In genomic region chr7:125523051-125523450, GRCm38 (mm10) we compare ENCODE assay signal across 18 mouse cellular contexts. TPM values are rescaled to one million over a fixed set of nuclear protein-coding genes. Genes with fewer than 3 reads are reported as not detected.
DNase-seq lines count a peak whose midpoint lies in the region; ATAC-seq and TF ChIP-seq lines count a peak whose summit lies in the region.
"Had no signal": no experiment of that assay in that cellular context is flagged by ENCODE, and none has a peak within 500 bp of the region (broad histone marks: within the 10 kb centered on the region; RNA-seq: fewer than 3 reads in every experiment).

No protein-coding gene starts in this region.

- no peak overlapping the region for H3K4me3 ChIP-seq in heart, embryonic 10.5 days
- peak overlapping the region; percentile 48; the same call in 1 of the 2 replicates for H3K4me3 ChIP-seq in G1E (ENCODE audit: low read depth, low read length)
- H3K4me3 ChIP-seq in liver, embryonic 13.5 days (replicated peaks): peak overlapping the region; percentile 6; the same call in 1 of the 2 replicates
- H3K4me3 ChIP-seq in embryonic facial prominence, embryonic 10.5 days: no peak overlapping the region
- no peak overlapping the region for H3K4me3 ChIP-seq in midbrain, embryonic 10.5 days
- H3K4me3 ChIP-seq in hindbrain, embryonic 13.5 days: no peak overlapping the region
- H3K4me3 ChIP-seq: embryonic facial prominence, embryonic 12.5 days; forebrain, embryonic 12.5 days; hindbrain, embryonic 10.5 days; midbrain, embryonic 15.5 days had no signal

- WGBS in heart, embryonic 10.5 days: 41% methylated on average over 3 of the region's 3 CpGs
- 9% methylated on average over 3 of the region's 3 CpGs for WGBS in liver, embryonic 13.5 days (ENCODE audit: insufficient replicate concordance)
- 88% methylated on average over 3 of the region's 3 CpGs for WGBS in embryonic facial prominence, embryonic 10.5 days
- 77% methylated on average over 3 of the region's 3 CpGs for WGBS in midbrain, embryonic 10.5 days
- 74% methylated on average over 3 of the region's 3 CpGs for WGBS in hindbrain, embryonic 13.5 days

- no peaks in the 10 kb centered on the region for H3K27me3 ChIP-seq in heart, embryonic 10.5 days (ENCODE audit: insufficient read depth, poor library complexity, severe bottlenecking)
- peaks cover 10% of the 10 kb centered on the region for H3K27me3 ChIP-seq in G1E (ENCODE audit: insufficient read depth, low read length)
- H3K27me3 ChIP-seq in liver, embryonic 13.5 days: no peaks in the 10 kb centered on the region
- no peaks in the 10 kb centered on the region for H3K27me3 ChIP-seq in embryonic facial prominence, embryonic 10.5 days (replicated peaks; ENCODE audit: low read depth, poor library complexity, severe bottlenecking)
- H3K27me3 ChIP-seq in midbrain, embryonic 10.5 days (ENCODE audit: low read depth, poor library complexity, severe bottlenecking): no peaks in the 10 kb centered on the region
- no peaks in the 10 kb centered on the region for H3K27me3 ChIP-seq in hindbrain, embryonic 13.5 days
- H3K27me3 ChIP-seq: embryonic facial prominence, embryonic 12.5 days; forebrain, embryonic 12.5 days; midbrain, embryonic 15.5 days had no signal

- peak; percentile 73 for DNase-seq in heart, embryonic 10.5 days (ENCODE audit: low spot score)
- DNase-seq in heart, postnatal 36 days: no peak
- DNase-seq in G1E (ENCODE audit: low spot score): peak; percentile 65
- DNase-seq in c-Kit-positive CD71-positive TER-119-negative erythroid progenitor cells, embryonic 14.5 days (ENCODE audit: low read depth): peak; percentile 44
- peak; percentile 68 for DNase-seq in liver, embryonic 13.5 days
- DNase-seq in embryonic facial prominence, embryonic 10.5 days (ENCODE audit: low spot score): no peak
- no peak for DNase-seq in midbrain, embryonic 10.5 days (ENCODE audit: low spot score)
- DNase-seq: B cell, adult 2 months; cerebellum, postnatal 25 days; kidney, postnatal 10 days; thymus, adult 18-20 months had no signal

- intact Hi-C loops in heart, postnatal 36 days (cut with DNase I): no loop called here

- H3K4me2 ChIP-seq in liver, embryonic 13.5 days: peak overlapping the region; percentile 54
- no peak overlapping the region for H3K4me2 ChIP-seq in hindbrain, embryonic 13.5 days
- H3K4me2 ChIP-seq: embryonic facial prominence, embryonic 12.5 days; forebrain, embryonic 12.5 days; heart, embryonic 11.5 days; midbrain, embryonic 15.5 days had no signal

- H3K9ac ChIP-seq in liver, embryonic 13.5 days: peak overlapping the region; percentile 61
- H3K9ac ChIP-seq in hindbrain, embryonic 13.5 days: no peak overlapping the region
- H3K9ac ChIP-seq: embryonic facial prominence, embryonic 12.5 days; forebrain, embryonic 12.5 days; midbrain, embryonic 15.5 days had no signal

- peaks cover 3% of the 10 kb centered on the region; the same call in 1 of the 2 replicates for H3K4me1 ChIP-seq in heart, embryonic 10.5 days
- H3K4me1 ChIP-seq in G1E (ENCODE audit: insufficient read depth, low read depth, low read length): peaks cover 68% of the 10 kb centered on the region
- H3K4me1 ChIP-seq in liver, embryonic 13.5 days (replicated peaks): peaks cover 46% of the 10 kb centered on the region
- H3K4me1 ChIP-seq in embryonic facial prominence, embryonic 10.5 days: no peaks in the 10 kb centered on the region
- H3K4me1 ChIP-seq in midbrain, embryonic 10.5 days: no peaks in the 10 kb centered on the region
- H3K4me1 ChIP-seq in hindbrain, embryonic 13.5 days (replicated peaks): no peaks in the 10 kb centered on the region
- H3K4me1 ChIP-seq: embryonic facial prominence, embryonic 12.5 days; forebrain, embryonic 12.5 days; hindbrain, embryonic 10.5 days; midbrain, embryonic 15.5 days had no signal

- no peaks in the 10 kb centered on the region for H3K36me3 ChIP-seq in heart, embryonic 10.5 days
- no peaks in the 10 kb centered on the region for H3K36me3 ChIP-seq in G1E (replicated peaks)
- H3K36me3 ChIP-seq in liver, embryonic 13.5 days: no peaks in the 10 kb centered on the region
- no peaks in the 10 kb centered on the region for H3K36me3 ChIP-seq in embryonic facial prominence, embryonic 10.5 days (replicated peaks)
- no peaks in the 10 kb centered on the region for H3K36me3 ChIP-seq in midbrain, embryonic 10.5 days
- no peaks in the 10 kb centered on the region for H3K36me3 ChIP-seq in hindbrain, embryonic 13.5 days
- H3K36me3 ChIP-seq: embryonic facial prominence, embryonic 12.5 days; forebrain, embryonic 12.5 days; hindbrain, embryonic 10.5 days; midbrain, embryonic 15.5 days had no signal

- peak; percentile 96 for ATAC-seq in G1E (ENCODE audit: extremely low read depth, insufficient number of reproducible peaks, low FRiP score, poor library complexity, severe bottlenecking)
- ATAC-seq in liver, embryonic 13.5 days (ENCODE audit: low read depth): peak; percentile 87
- ATAC-seq in hindbrain, embryonic 13.5 days (ENCODE audit: low FRiP score): no peak
- ATAC-seq: intestine, postnatal 0 days; midbrain, embryonic 15.5 days had no signal

- H3K9me3 ChIP-seq in heart, embryonic 10.5 days: no peaks in the 10 kb centered on the region
- peaks cover 3% of the 10 kb centered on the region for H3K9me3 ChIP-seq in G1E (replicated peaks)
- no peaks in the 10 kb centered on the region for H3K9me3 ChIP-seq in liver, embryonic 13.5 days (replicated peaks)
- no peaks in the 10 kb centered on the region for H3K9me3 ChIP-seq in embryonic facial prominence, embryonic 10.5 days
- H3K9me3 ChIP-seq in midbrain, embryonic 10.5 days (replicated peaks): no peaks in the 10 kb centered on the region
- no peaks in the 10 kb centered on the region for H3K9me3 ChIP-seq in hindbrain, embryonic 13.5 days
- H3K9me3 ChIP-seq: embryonic facial prominence, embryonic 12.5 days; forebrain, embryonic 12.5 days; hindbrain, embryonic 10.5 days; midbrain, embryonic 15.5 days had no signal

- no peak overlapping the region for H3K27ac ChIP-seq in heart, embryonic 10.5 days
- H3K27ac ChIP-seq in liver, embryonic 13.5 days: peak overlapping the region; percentile 86
- H3K27ac ChIP-seq in embryonic facial prominence, embryonic 10.5 days (replicated peaks): no peak overlapping the region
- no peak overlapping the region for H3K27ac ChIP-seq in midbrain, embryonic 10.5 days (replicated peaks)
- no peak overlapping the region for H3K27ac ChIP-seq in hindbrain, embryonic 13.5 days
- H3K27ac ChIP-seq: embryonic facial prominence, embryonic 12.5 days; forebrain, embryonic 12.5 days; hindbrain, embryonic 10.5 days; midbrain, embryonic 15.5 days had no signal

- no peak for TF ChIP-seq CTCF in G1E (IDR thresholded peaks at IDR 0.05; ENCODE audit: low read depth, low read length)

RNA-seq across cellular contexts. Expression of gene Il4ra, which starts 28.9 kb away (rescaled TPM):
- 2.2 and 3.4 TPM in 2 replicates for polyA plus RNA-seq in heart, embryonic 10.5 days (2016; fragmentation: Nextera tagmentation; extraction: Ambion mirVana)
- 10 to 100 TPM; 13.2 to 19.1 TPM for total RNA-seq in heart, postnatal 36 days (2021)
- total RNA-seq in G1E (2014; fragmentation: Nextera tagmentation) (21.1 and 23.5 TPM in 2 replicates), G1E (2017) (35.8 and 38.4 TPM in 2 replicates)
- polyA plus RNA-seq in G1E (2012): 25.9 and 27.8 TPM in 2 replicates
- polyA plus RNA-seq in liver, embryonic 13.5 days (2015; fragmentation: Nextera tagmentation; extraction: Ambion mirVana): 2.9 and 3.1 TPM in 2 replicates
- polyA plus RNA-seq in embryonic facial prominence, embryonic 10.5 days (2016; fragmentation: Nextera tagmentation; extraction: Ambion mirVana): 3.7 and 4.9 TPM in 2 replicates
- 5.5 and 6.9 TPM in 2 replicates for polyA plus RNA-seq in midbrain, embryonic 10.5 days (2016; fragmentation: Nextera tagmentation; extraction: Ambion mirVana)
- 4.1 and 4.2 TPM in 2 replicates for polyA plus RNA-seq in hindbrain, embryonic 13.5 days (2015; fragmentation: Nextera tagmentation; extraction: Ambion mirVana)

RNA-seq across cellular contexts. Expression of gene Nsmce1, which starts 31.7 kb away (rescaled TPM):
- 122 and 123 TPM in 2 replicates for polyA plus RNA-seq in heart, embryonic 10.5 days (2016; fragmentation: Nextera tagmentation; extraction: Ambion mirVana)
- total RNA-seq in heart, postnatal 36 days (2021): 10 to 100 TPM; 32.3 to 37.0 TPM
- total RNA-seq in G1E (2014; fragmentation: Nextera tagmentation): 44.0 and 59.3 TPM in 2 replicates
- 97.3 and 102 TPM in 2 replicates for total RNA-seq in G1E (2017)
- 11.5 and 13.0 TPM in 2 replicates for polyA plus RNA-seq in G1E (2012)
- 97.4 and 102 TPM in 2 replicates for polyA plus RNA-seq in liver, embryonic 13.5 days (2015; fragmentation: Nextera tagmentation; extraction: Ambion mirVana)
- 120 and 123 TPM in 2 replicates for polyA plus RNA-seq in embryonic facial prominence, embryonic 10.5 days (2016; fragmentation: Nextera tagmentation; extraction: Ambion mirVana)
- 129 and 133 TPM in 2 replicates for polyA plus RNA-seq in midbrain, embryonic 10.5 days (2016; fragmentation: Nextera tagmentation; extraction: Ambion mirVana)
- polyA plus RNA-seq in hindbrain, embryonic 13.5 days (2015; fragmentation: Nextera tagmentation; extraction: Ambion mirVana): 104 TPM in 2 replicates

Comparison
In these comparisons a context has a peak if more than half of its experiments do, and no peak if none do; other contexts are left out.
1. DNase-seq: peak in heart, embryonic 10.5 days (single experiment), G1E (single experiment), c-Kit-positive CD71-positive TER-119-negative erythroid progenitor cells, embryonic 14.5 days (single experiment) and liver, embryonic 13.5 days (single experiment); none in heart, postnatal 36 days (0 of 2), embryonic facial prominence, embryonic 10.5 days (single experiment) and midbrain, embryonic 10.5 days (single experiment).
2. H3K4me3 ChIP-seq: peak in G1E (single experiment) and liver, embryonic 13.5 days (single experiment); none in heart, embryonic 10.5 days (single experiment), embryonic facial prominence, embryonic 10.5 days (single experiment), midbrain, embryonic 10.5 days (single experiment) and hindbrain, embryonic 13.5 days (single experiment).